Mouse (Mus musculus) spleen, adult 2 months (tissue): ENCODE measurements at regions not wholly inside any gene's neighbourhood (a gene's known extent, or its start where the extent isn't known, plus 50 kb on each side); places are given as distances from the start of the nearest gene placed in this dataset.

ENCODE experiments used
- DNase-seq, 2 experiments: peaks; one replicate each; pipeline versions ENCODE4 v3.0.0 to v3.0.0-alpha.2; 2012 to 2021; ENCODE audit warnings: low spot score in 2 of 2, low read depth in 1 of 2
- H3K27ac ChIP-seq: fragments of 200-500 bp; 2 replicates; pipeline ENCODE4 v1.5.1; 2012; ENCODE audit warnings: low read length, inconsistent platforms; ENCODE audit not compliant: insufficient read depth
- H3K27me3 ChIP-seq: fragments of 200-500 bp; 2 replicates; pipeline ENCODE4 v1.6.1; 2012; ENCODE audit warnings: mild to moderate bottlenecking, moderate library complexity, low read length, inconsistent platforms; ENCODE audit not compliant: control insufficient read depth, insufficient read depth
- H3K36me3 ChIP-seq: fragments of 200-500 bp; 2 replicates; pipeline ENCODE4 v1.6.1; 2012; ENCODE audit warnings: mild to moderate bottlenecking, low read length, inconsistent platforms; ENCODE audit not compliant: control insufficient read depth, insufficient read depth
- H3K4me1 ChIP-seq: fragments of 200-500 bp; 2 replicates; pipeline ENCODE4 v1.6.1; 2011; ENCODE audit warnings: inconsistent platforms; ENCODE audit not compliant: control insufficient read depth, insufficient read depth, insufficient read length
- H3K4me3 ChIP-seq: fragments of 200-500 bp; 2 replicates; pipeline ENCODE4 v1.5.1; 2011; ENCODE audit warnings: mild to moderate bottlenecking, inconsistent platforms; ENCODE audit not compliant: insufficient read depth, insufficient read length; ENCODE audit errors: extremely low read depth
- CTCF ChIP-seq: fragments of 200-500 bp; IDR thresholded peaks from 2 replicates; pipeline ENCODE4 v1.5.1; 2011; ENCODE audit warnings: mild to moderate bottlenecking, inconsistent platforms; ENCODE audit not compliant: insufficient read depth, insufficient read length, insufficient replicate concordance; ENCODE audit errors: extremely low read depth
- POLR2A ChIP-seq: fragments of 200-500 bp; IDR thresholded peaks from 2 replicates; pipeline ENCODE4 v1.6.1; 2011; ENCODE audit warnings: low read depth, low read length, inconsistent platforms
- WGBS: fragments of 180-500 bp; shearing (Covaris S2); methylation state at CpG from one replicate; pipeline ENCODE4 v1.1.7; 2018; 5-methylcytosine and 5-hydroxymethylcytosine counted together

DNA sequence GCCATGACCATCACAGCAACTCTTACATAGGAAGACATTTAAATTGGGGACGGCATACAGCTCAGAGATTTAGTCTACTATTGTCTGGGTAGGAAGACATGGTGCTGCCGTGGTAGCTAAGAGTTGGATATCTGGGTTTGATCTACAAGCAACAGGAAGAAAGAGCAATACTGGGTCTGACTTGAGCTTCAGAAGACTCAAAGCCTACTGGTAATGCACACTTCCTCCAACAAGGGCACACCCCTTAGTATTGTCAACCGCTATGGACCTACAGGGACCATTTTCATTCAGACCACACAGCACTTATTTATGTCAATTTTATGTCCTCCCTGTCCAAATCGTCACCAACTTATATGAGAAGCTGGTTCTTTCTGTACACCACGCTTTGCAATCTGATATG lies 90.3 kb upstream of the Tmem26 start:
- TF ChIP-seq CTCF (no peak), POLR2A (no peak)
- Histone ChIP-seq H3K27me3 (no peaks in the 10 kb centered on the region), H3K36me3 (no peaks in the 10 kb centered on the region), H3K27ac (no peak overlapping the region; the same call in 1 of the 2 replicates), H3K4me3 (no peak overlapping the region), H3K4me1 (no peaks in the 10 kb centered on the region)
- DNase-seq, result no peak
- WGBS, result 76% methylated on average over 5 of the region's 5 CpGs

DNA sequence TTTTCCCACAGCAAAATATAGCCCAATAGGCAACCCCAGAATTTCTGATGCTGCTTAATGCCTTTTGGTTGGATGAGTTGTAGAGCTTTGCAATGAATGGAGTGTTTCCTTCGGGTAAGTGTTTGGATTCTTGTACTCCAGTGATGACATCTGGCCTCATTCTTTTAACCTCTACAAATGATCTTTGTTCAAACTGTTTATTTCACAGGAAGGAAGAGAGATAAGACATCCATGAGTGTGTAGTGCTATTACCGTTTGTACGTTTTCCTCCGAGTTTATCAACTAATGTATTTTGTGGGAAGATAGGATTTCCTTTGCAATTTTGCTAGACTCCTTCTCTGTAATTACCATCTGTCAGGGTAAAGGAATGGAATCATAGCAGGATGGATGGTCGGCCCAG lies 70.7 kb upstream of the Tmem26 start:
- Histone ChIP-seq H3K27ac (no peak overlapping the region), H3K27me3 (no peaks in the 10 kb centered on the region), H3K4me1 (no peaks in the 10 kb centered on the region), H3K36me3 (no peaks in the 10 kb centered on the region), H3K4me3 (no peak overlapping the region)
- TF ChIP-seq POLR2A (no peak), CTCF (no peak)
- DNase-seq, result no peak
- 59% methylated on average over 5 of the region's 5 CpGs for WGBS

DNA sequence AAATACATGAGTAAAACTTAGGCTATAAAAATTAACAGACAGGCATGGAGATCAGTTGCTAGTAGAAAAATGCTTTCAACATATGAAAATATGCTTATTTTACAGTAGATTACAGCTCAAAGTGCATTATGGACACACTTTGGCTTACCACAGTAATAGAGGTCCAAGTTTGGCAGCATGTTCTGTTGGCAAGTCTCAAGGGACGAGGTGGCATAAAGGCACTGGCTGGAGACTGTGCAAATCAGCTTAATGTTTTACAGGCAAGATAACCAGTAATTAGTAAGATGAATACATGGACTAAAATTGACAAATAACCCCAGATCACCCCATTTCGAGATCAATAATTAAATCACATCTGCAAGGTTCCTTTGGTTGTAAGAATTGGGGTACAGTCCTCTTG lies 68.0 kb upstream of the Tmem26 start:
- Histone ChIP-seq H3K27me3 (no peaks in the 10 kb centered on the region), H3K27ac (no peak overlapping the region), H3K36me3 (no peaks in the 10 kb centered on the region), H3K4me1 (no peaks in the 10 kb centered on the region), H3K4me3 (no peak overlapping the region)
- no peak for TF ChIP-seq POLR2A
- no peak for TF ChIP-seq CTCF
- no peak for DNase-seq
- WGBS, result 83% methylated on average over 2 of the region's 2 CpGs

DNA sequence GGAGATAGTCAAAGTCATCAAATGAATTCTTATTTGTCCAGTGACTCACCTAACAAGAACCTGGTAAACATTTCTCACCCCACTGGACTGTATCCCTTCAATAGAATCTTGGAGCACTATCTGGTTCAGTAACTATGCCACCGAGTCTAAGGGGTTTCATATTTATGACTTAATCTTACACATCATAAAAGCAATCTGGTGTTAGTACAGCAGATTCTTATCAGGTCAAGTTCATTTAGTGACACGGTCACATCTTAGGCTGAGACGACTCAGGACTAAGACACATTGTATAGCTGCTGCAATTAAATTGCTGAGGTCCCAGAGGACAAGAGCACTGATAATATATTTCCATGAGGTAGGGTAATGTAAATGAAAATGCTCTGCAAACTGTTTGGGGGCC lies 57.4 kb upstream of the Tmem26 start:
- WGBS, result 92% methylated on average over 3 of the region's 3 CpGs
- Histone ChIP-seq H3K27me3 (no peaks in the 10 kb centered on the region), H3K4me1 (no peaks in the 10 kb centered on the region), H3K27ac (no peak overlapping the region), H3K36me3 (no peaks in the 10 kb centered on the region), H3K4me3 (no peak overlapping the region)
- TF ChIP-seq POLR2A, result no peak
- TF ChIP-seq CTCF, result no peak
- DNase-seq, result no peak

DNA sequence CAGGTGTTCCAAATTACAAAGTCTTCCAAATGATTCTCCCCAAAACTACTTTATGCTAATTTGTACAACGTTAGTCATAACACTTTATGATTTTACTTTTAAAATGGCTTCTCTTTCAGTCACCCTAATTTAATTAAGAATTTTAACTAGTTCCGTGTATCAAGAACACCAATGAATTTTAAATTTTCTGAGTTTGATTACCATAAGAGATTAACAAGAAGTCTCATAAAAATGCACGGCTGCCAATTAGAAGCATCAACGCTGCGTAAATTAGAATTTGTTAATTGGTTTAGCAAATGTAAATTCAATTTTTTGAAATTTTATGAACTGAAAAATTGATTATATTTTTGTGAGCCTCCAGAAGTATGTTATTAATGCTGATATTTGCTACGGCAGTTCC lies 54.1 kb upstream of the Tmem26 start:
- 97% methylated on average over 6 of the region's 6 CpGs for WGBS
- no peak overlapping the region for H3K27ac ChIP-seq
- no peak for DNase-seq
- TF ChIP-seq POLR2A (no peak), CTCF (no peak)
- no peaks in the 10 kb centered on the region for H3K27me3 ChIP-seq
- no peak overlapping the region for H3K4me3 ChIP-seq
- peaks cover 3% of the 10 kb centered on the region for H3K4me1 ChIP-seq
- H3K36me3 ChIP-seq, result no peaks in the 10 kb centered on the region

DNA sequence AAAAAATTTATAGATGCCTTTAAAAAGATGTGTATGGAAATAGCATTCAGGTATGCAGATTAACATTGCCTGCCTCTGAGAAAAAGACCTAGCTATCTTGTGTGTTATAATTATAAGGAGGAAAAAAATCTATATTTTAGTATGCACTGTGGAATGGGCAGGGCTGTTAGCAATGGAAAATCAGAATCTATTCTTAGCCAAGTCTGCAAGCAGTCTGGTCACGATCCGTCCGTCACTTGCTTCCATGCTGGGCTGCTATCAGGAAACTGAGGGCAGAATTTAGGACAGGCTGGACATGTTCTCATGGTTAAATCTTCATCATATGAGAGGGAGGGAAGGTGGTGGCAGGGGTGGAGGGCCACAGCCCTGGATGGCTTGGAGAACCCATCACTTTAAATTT lies 53.5 kb upstream of the Tmem26 start:
- H3K27ac ChIP-seq, result no peak overlapping the region
- WGBS, result 83% methylated on average over 3 of the region's 3 CpGs
- no peaks in the 10 kb centered on the region for H3K27me3 ChIP-seq
- TF ChIP-seq CTCF (no peak), POLR2A (no peak)
- no peaks in the 10 kb centered on the region for H3K36me3 ChIP-seq
- H3K4me3 ChIP-seq, result no peak overlapping the region
- peaks cover 3% of the 10 kb centered on the region for H3K4me1 ChIP-seq
- no peak for DNase-seq

DNA sequence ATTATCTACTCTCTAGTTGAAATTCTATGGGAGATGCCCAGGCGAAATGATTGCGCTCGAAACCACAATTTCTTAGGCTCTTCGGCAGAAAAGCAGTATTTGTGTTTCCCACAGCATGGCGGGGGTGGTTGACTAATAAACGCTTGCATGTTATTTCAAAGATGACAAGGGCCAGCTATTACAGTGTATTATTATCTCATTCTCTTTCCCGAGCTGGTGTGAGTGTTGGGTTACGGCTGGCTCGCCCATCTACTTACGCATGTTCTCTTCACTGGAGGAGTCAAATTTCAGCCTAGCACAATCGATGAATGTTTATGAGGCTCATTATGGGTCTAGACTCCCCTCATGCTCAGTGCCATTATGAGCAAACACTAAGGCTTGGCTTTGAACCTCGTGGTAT lies 51.2 kb upstream of the Tmem26 start:
- Histone ChIP-seq H3K27me3 (no peaks in the 10 kb centered on the region), H3K4me1 (peaks cover 3% of the 10 kb centered on the region), H3K27ac (no peak overlapping the region), H3K4me3 (no peak overlapping the region), H3K36me3 (no peaks in the 10 kb centered on the region)
- no peak for DNase-seq
- no peak for TF ChIP-seq CTCF
- TF ChIP-seq POLR2A, result no peak
- WGBS, result 93% methylated on average over 12 of the region's 12 CpGs
